Mouse (Mus musculus): ENCODE data around the gene Trpm3. TPM values are rescaled to one million over a fixed set of nuclear protein-coding genes. Genes with fewer than 3 reads are reported as not detected.

The Trpm3 gene
- total and polyA plus RNA-seq, 3 experiments = 0.49 TPM; not detected in 2

GRCm38 (mm10) chr19:23036782-23037477 lies 898.1 kb downstream of the Trpm3 start:
- Histone ChIP-seq H3K9me3 (replicated peaks) (0 out of 2 replicates have a peak, but pooled peaks cover 3% of the 10 kb centered on the region), H3K4me3 (ENCODE audit: low read depth, low read length) (no peak overlapping the region), H3K27me3 (ENCODE audit: insufficient read depth, low read length) (peaks cover 9% of the 10 kb centered on the region; the same call in 1 of the 2 replicates), H3K4me1 (ENCODE audit: insufficient read depth, low read depth, low read length) (no peaks in the 10 kb centered on the region), H3K36me3 (replicated peaks) (no peaks in the 10 kb centered on the region)
- DNase-seq (ENCODE audit: low spot score) (no peak), ATAC-seq (ENCODE audit: extremely low read depth, insufficient number of reproducible peaks, low FRiP score, poor library complexity, severe bottlenecking) (no peak)
- TF ChIP-seq CTCF (IDR thresholded peaks at IDR 0.05; ENCODE audit: low read depth, low read length) (no peak), POLR2AphosphoS5 (IDR thresholded peaks at IDR 0.05; ENCODE audit: insufficient replicate concordance, low read depth, low read length) (no peak), GATA1 (IDR thresholded peaks at IDR 0.05; ENCODE audit: borderline replicate concordance, low read length) (no peak), TAL1 (conservative IDR thresholded peaks at IDR 0.05; ENCODE audit: low read depth, low read length) (no peak), GATA2 (IDR thresholded peaks at IDR 0.05; ENCODE audit: borderline replicate concordance, low read depth, low read length) (no peak)

- ATAC-seq (ENCODE audit: extremely low read depth, insufficient number of reproducible peaks, low FRiP score, poor library complexity, severe bottlenecking) = no peak
- TF ChIP-seq GATA1 (IDR thresholded peaks at IDR 0.05; ENCODE audit: borderline replicate concordance, low read length) = no peak
- TF ChIP-seq POLR2AphosphoS5 (IDR thresholded peaks at IDR 0.05; ENCODE audit: insufficient replicate concordance, low read depth, low read length) = no peak
- no peak for TF ChIP-seq GATA2 (IDR thresholded peaks at IDR 0.05; ENCODE audit: borderline replicate concordance, low read depth, low read length)
- no peak for TF ChIP-seq CTCF (IDR thresholded peaks at IDR 0.05; ENCODE audit: low read depth, low read length)
- TF ChIP-seq TAL1 (conservative IDR thresholded peaks at IDR 0.05; ENCODE audit: low read depth, low read length) = no peak
- Histone ChIP-seq H3K4me1 (ENCODE audit: insufficient read depth, low read depth, low read length) (no peaks in the 10 kb centered on the region), H3K36me3 (replicated peaks) (no peaks in the 10 kb centered on the region), H3K9me3 (replicated peaks) (0 out of 2 replicates have a peak, but pooled peaks cover 3% of the 10 kb centered on the region), H3K4me3 (ENCODE audit: low read depth, low read length) (no peak overlapping the region), H3K27me3 (ENCODE audit: insufficient read depth, low read length) (peaks cover 9% of the 10 kb centered on the region; the same call in 1 of the 2 replicates)
- no peak for DNase-seq (ENCODE audit: low spot score)
These were observed 898.7 kb downstream of the Trpm3 start for GRCm38 (mm10) chr19:23037499-23037898.

GRCm38 (mm10) chr19:23038321-23038720 lies 899.5 kb downstream of the Trpm3 start:
- Histone ChIP-seq H3K9me3 (replicated peaks) (no peaks in the 10 kb centered on the region), H3K4me1 (ENCODE audit: insufficient read depth, low read depth, low read length) (no peaks in the 10 kb centered on the region), H3K36me3 (replicated peaks) (no peaks in the 10 kb centered on the region), H3K27me3 (ENCODE audit: insufficient read depth, low read length) (peaks cover 7% of the 10 kb centered on the region; the same call in 1 of the 2 replicates), H3K4me3 (ENCODE audit: low read depth, low read length) (no peak overlapping the region)
- TF ChIP-seq GATA2 (IDR thresholded peaks at IDR 0.05; ENCODE audit: borderline replicate concordance, low read depth, low read length) = no peak
- TF ChIP-seq POLR2AphosphoS5 (IDR thresholded peaks at IDR 0.05; ENCODE audit: insufficient replicate concordance, low read depth, low read length) = no peak
- no peak for TF ChIP-seq TAL1 (conservative IDR thresholded peaks at IDR 0.05; ENCODE audit: low read depth, low read length)
- no peak for TF ChIP-seq CTCF (IDR thresholded peaks at IDR 0.05; ENCODE audit: low read depth, low read length)
- TF ChIP-seq GATA1 (IDR thresholded peaks at IDR 0.05; ENCODE audit: borderline replicate concordance, low read length) = no peak
- DNase-seq (ENCODE audit: low spot score) (no peak), ATAC-seq (ENCODE audit: extremely low read depth, insufficient number of reproducible peaks, low FRiP score, poor library complexity, severe bottlenecking) (no peak)

GRCm38 (mm10) chr19:23041483-23042167 lies 902.8 kb downstream of the Trpm3 start:
- Histone ChIP-seq H3K9me3 (replicated peaks) (no peaks in the 10 kb centered on the region), H3K4me3 (ENCODE audit: low read depth, low read length) (no peak overlapping the region), H3K4me1 (ENCODE audit: insufficient read depth, low read depth, low read length) (no peaks in the 10 kb centered on the region), H3K27me3 (ENCODE audit: insufficient read depth, low read length) (peaks cover 7% of the 10 kb centered on the region; the same call in 1 of the 2 replicates), H3K36me3 (replicated peaks) (no peaks in the 10 kb centered on the region)
- DNase-seq (ENCODE audit: low spot score) (no peak), ATAC-seq (ENCODE audit: extremely low read depth, insufficient number of reproducible peaks, low FRiP score, poor library complexity, severe bottlenecking) (no peak)
- TF ChIP-seq POLR2AphosphoS5 (IDR thresholded peaks at IDR 0.05; ENCODE audit: insufficient replicate concordance, low read depth, low read length) (no peak), TAL1 (conservative IDR thresholded peaks at IDR 0.05; ENCODE audit: low read depth, low read length) (no peak), GATA2 (IDR thresholded peaks at IDR 0.05; ENCODE audit: borderline replicate concordance, low read depth, low read length) (no peak), GATA1 (IDR thresholded peaks at IDR 0.05; ENCODE audit: borderline replicate concordance, low read length) (no peak), CTCF (IDR thresholded peaks at IDR 0.05; ENCODE audit: low read depth, low read length) (no peak)

GRCm38 (mm10) chr19:23042168-23042733 lies 903.4 kb downstream of the Trpm3 start:
- ATAC-seq (ENCODE audit: extremely low read depth, insufficient number of reproducible peaks, low FRiP score, poor library complexity, severe bottlenecking) (no peak), DNase-seq (ENCODE audit: low spot score) (no peak)
- Histone ChIP-seq H3K4me3 (ENCODE audit: low read depth, low read length) (no peak overlapping the region), H3K9me3 (replicated peaks) (no peaks in the 10 kb centered on the region), H3K4me1 (ENCODE audit: insufficient read depth, low read depth, low read length) (no peaks in the 10 kb centered on the region), H3K36me3 (replicated peaks) (no peaks in the 10 kb centered on the region), H3K27me3 (ENCODE audit: insufficient read depth, low read length) (peaks cover 7% of the 10 kb centered on the region; the same call in 1 of the 2 replicates)
- TF ChIP-seq POLR2AphosphoS5 (IDR thresholded peaks at IDR 0.05; ENCODE audit: insufficient replicate concordance, low read depth, low read length) (no peak), GATA2 (IDR thresholded peaks at IDR 0.05; ENCODE audit: borderline replicate concordance, low read depth, low read length) (no peak), GATA1 (IDR thresholded peaks at IDR 0.05; ENCODE audit: borderline replicate concordance, low read length) (no peak), TAL1 (conservative IDR thresholded peaks at IDR 0.05; ENCODE audit: low read depth, low read length) (no peak), CTCF (IDR thresholded peaks at IDR 0.05; ENCODE audit: low read depth, low read length) (no peak)

GRCm38 (mm10) chr19:23043699-23044098 lies 904.9 kb downstream of the Trpm3 start:
- Histone ChIP-seq H3K4me1 (ENCODE audit: insufficient read depth, low read depth, low read length) (no peaks in the 10 kb centered on the region), H3K27me3 (ENCODE audit: insufficient read depth, low read length) (no peaks in the 10 kb centered on the region; the same call in 1 of the 2 replicates), H3K4me3 (ENCODE audit: low read depth, low read length) (no peak overlapping the region), H3K36me3 (replicated peaks) (no peaks in the 10 kb centered on the region), H3K9me3 (replicated peaks) (no peaks in the 10 kb centered on the region)
- DNase-seq (ENCODE audit: low spot score) = no peak
- TF ChIP-seq TAL1 (conservative IDR thresholded peaks at IDR 0.05; ENCODE audit: low read depth, low read length) (no peak), GATA1 (IDR thresholded peaks at IDR 0.05; ENCODE audit: borderline replicate concordance, low read length) (no peak), GATA2 (IDR thresholded peaks at IDR 0.05; ENCODE audit: borderline replicate concordance, low read depth, low read length) (no peak), CTCF (IDR thresholded peaks at IDR 0.05; ENCODE audit: low read depth, low read length) (no peak), POLR2AphosphoS5 (IDR thresholded peaks at IDR 0.05; ENCODE audit: insufficient replicate concordance, low read depth, low read length) (no peak)
- no peak for ATAC-seq (ENCODE audit: extremely low read depth, insufficient number of reproducible peaks, low FRiP score, poor library complexity, severe bottlenecking)
